Mouse (Mus musculus): Measurements from ENCODE around the gene Olfr920. TPM values are rescaled to one million over a fixed set of nuclear protein-coding genes. Genes with fewer than 3 reads are reported as not detected.

Olfr920 gene
- total and polyA plus RNA-seq, 2 experiments from 2014 or later = 0.04 to 0.80 TPM

DNA sequence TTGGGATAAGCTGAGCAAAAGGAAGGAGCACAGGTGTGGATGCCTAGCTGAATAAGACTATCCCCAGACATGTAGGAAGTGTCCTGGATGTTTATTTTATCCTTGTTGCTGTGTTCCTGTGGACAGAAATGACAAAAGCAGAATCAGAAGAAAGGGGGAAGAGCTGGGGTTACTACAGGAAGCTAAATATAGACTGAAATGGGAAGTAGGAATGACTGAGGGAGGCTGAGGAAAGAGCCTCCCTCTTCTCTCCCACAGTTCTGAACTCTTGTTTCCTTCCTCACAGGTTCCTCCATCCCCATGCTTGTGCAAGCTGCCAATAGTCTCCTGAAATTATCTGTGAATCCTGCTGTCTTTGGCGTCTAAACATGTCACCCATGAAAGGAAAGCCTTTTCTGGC lies 10.7 kb upstream of the Olfr920 start:
- Histone ChIP-seq H3K4me3 (ENCODE audit: low read depth, low read length) (no peak overlapping the region), H3K9ac (replicated peaks; ENCODE audit: low read depth, low read length) (no peak overlapping the region), H3K27ac (ENCODE audit: low read depth) (no peak overlapping the region), H3K9me3 (replicated peaks; ENCODE audit: control insufficient read depth, low read length) (no peaks in the 10 kb centered on the region), H3K4me1 (ENCODE audit: control insufficient read depth, insufficient read depth) (no peaks in the 10 kb centered on the region), H3K36me3 (replicated peaks; ENCODE audit: control insufficient read depth, insufficient read depth, low read length) (peaks cover 32% of the 10 kb centered on the region), H3K27me3 (ENCODE audit: control insufficient read depth, insufficient read depth, low read length) (no peaks in the 10 kb centered on the region), H3K4me2 (ENCODE audit: low read depth, low read length) (no peak overlapping the region)
- no peak for ATAC-seq (ENCODE audit: insufficient read depth, low read depth)
- TF ChIP-seq EP300 (IDR thresholded peaks at IDR 0.05; ENCODE audit: low read depth) (no peak), CTCF (IDR thresholded peaks at IDR 0.05; ENCODE audit: low read depth) (no peak)
- DNase-seq (ENCODE audit: low spot score) = no peak
- WGBS = 68% methylated on average over 1 of the region's 1 CpGs

DNA sequence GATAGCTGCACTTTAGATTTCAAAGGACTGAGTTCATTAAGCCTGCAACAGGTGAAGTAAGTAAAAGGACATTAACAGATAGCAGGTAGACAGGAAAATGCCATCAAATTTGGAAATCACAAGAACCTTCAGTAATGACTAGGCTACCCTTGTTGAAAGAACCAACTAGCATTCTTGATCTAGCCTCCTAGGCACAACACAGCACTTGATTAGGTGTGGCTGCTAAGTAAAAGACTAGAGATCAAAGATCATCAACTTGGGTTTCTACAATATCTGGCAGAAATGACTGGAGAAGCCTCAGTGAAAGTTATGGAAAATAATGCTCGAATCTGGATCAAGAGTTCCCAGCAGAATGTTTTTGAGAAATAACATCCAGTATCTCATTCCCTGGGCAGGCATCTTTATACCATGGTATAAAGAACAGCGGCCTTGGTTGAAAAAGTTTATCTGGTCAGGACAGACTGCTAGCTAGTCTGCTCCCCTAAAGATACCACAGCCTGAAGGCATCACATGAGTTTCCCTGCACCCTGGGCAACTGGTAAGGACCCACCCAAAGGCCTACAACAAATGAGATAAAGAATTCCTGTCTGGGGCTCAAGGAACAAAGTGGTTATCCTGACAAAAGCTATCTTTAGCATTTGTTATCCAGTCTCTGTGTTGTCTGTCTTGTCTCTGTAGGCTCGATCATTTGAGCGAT lies 7.3 kb upstream of the Olfr920 start:
- Histone ChIP-seq H3K9ac (replicated peaks; ENCODE audit: low read depth, low read length) (no peak overlapping the region), H3K4me2 (ENCODE audit: low read depth, low read length) (no peak overlapping the region), H3K27me3 (ENCODE audit: control insufficient read depth, insufficient read depth, low read length) (no peaks in the 10 kb centered on the region), H3K4me1 (ENCODE audit: control insufficient read depth, insufficient read depth) (no peaks in the 10 kb centered on the region), H3K27ac (ENCODE audit: low read depth) (no peak overlapping the region), H3K4me3 (ENCODE audit: low read depth, low read length) (no peak overlapping the region), H3K36me3 (replicated peaks; ENCODE audit: control insufficient read depth, insufficient read depth, low read length) (peaks cover 14% of the 10 kb centered on the region), H3K9me3 (replicated peaks; ENCODE audit: control insufficient read depth, low read length) (no peaks in the 10 kb centered on the region)
- ATAC-seq (ENCODE audit: insufficient read depth, low read depth) = no peak
- 67% methylated on average over 4 of the region's 4 CpGs for WGBS
- no peak for DNase-seq (ENCODE audit: low spot score)
- TF ChIP-seq EP300 (IDR thresholded peaks at IDR 0.05; ENCODE audit: low read depth) (no peak), CTCF (IDR thresholded peaks at IDR 0.05; ENCODE audit: low read depth) (no peak)

DNA sequence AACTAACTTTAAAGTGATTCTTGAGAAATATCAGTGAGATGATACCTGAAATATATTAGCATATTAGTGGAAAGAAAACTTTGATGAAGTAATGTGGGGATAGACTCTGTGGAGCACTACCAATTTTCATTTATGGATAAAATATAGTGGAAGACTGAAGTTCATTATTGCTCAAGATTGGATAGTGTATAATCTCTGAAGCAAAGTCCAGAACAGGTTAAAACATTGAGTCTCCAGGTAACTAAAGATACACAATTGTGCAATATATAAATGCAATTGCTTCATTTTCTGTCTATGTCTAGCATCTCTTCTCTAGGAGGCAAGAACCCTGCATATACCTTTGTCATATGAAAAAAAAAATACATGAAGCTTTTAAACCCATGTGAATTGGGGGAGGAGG lies 20.7 kb downstream of the Olfr920 start, which contains the start of gene Olfr921:
Gene Olfr921, plus strand, starts transcription at position 301 of the 400 bp plus-strand sequence.
- TF ChIP-seq CTCF (IDR thresholded peaks at IDR 0.05; ENCODE audit: low read depth) = no peak
- no peak for TF ChIP-seq EP300 (IDR thresholded peaks at IDR 0.05; ENCODE audit: low read depth)
- no peak for DNase-seq (ENCODE audit: low spot score)
- Histone ChIP-seq H3K27me3 (ENCODE audit: control insufficient read depth, insufficient read depth, low read length) (no peaks in the 10 kb centered on the region), H3K4me2 (ENCODE audit: low read depth, low read length) (no peak within 1 kb of the TSS), H3K27ac (ENCODE audit: low read depth) (no peak within 1 kb of the TSS), H3K9me3 (replicated peaks; ENCODE audit: control insufficient read depth, low read length) (no peaks in the 10 kb centered on the region), H3K9ac (replicated peaks; ENCODE audit: low read depth, low read length) (no peak within 1 kb of the TSS), H3K4me1 (ENCODE audit: control insufficient read depth, insufficient read depth) (no peaks in the 10 kb centered on the region), H3K36me3 (replicated peaks; ENCODE audit: control insufficient read depth, insufficient read depth, low read length) (no peaks in the 10 kb centered on the region), H3K4me3 (ENCODE audit: low read depth, low read length) (no peak within 1 kb of the TSS)
- no peak for ATAC-seq (ENCODE audit: insufficient read depth, low read depth)

DNA sequence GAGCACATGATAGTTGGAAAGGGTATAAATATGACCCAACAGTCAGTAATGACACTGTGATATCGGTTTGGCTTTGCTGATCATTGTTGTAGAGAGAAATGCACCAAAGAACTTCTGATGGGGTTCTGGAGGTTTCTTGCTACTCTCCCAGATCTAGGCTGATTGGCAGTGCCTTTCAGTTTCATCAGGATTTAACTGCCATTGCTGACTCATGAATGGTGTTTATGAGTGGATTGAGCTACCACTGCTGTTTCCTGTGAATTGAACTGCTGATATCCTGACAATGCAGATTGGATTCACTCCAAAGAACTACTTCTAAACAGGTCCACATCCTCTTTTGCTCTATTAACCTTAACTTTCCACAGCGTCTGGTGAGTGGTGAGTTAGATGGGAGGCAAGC lies 40.6 kb downstream of the Olfr920 start:
- no peak overlapping the region for H3K4me3 ChIP-seq (ENCODE audit: low read depth, low read length)
- DNase-seq (ENCODE audit: low spot score) = no peak
- no peaks in the 10 kb centered on the region for H3K9me3 ChIP-seq (replicated peaks; ENCODE audit: control insufficient read depth, low read length)
- H3K36me3 ChIP-seq (replicated peaks; ENCODE audit: control insufficient read depth, insufficient read depth, low read length) = no peaks in the 10 kb centered on the region
- 65% methylated on average over 2 of the region's 2 CpGs for WGBS
- no peaks in the 10 kb centered on the region for H3K4me1 ChIP-seq (ENCODE audit: control insufficient read depth, insufficient read depth)
- TF ChIP-seq EP300 (IDR thresholded peaks at IDR 0.05; ENCODE audit: low read depth) (no peak), CTCF (IDR thresholded peaks at IDR 0.05; ENCODE audit: low read depth) (no peak)
- no peak overlapping the region for H3K9ac ChIP-seq (replicated peaks; ENCODE audit: low read depth, low read length)
- ATAC-seq (ENCODE audit: insufficient read depth, low read depth) = no peak
- H3K27ac ChIP-seq (ENCODE audit: low read depth) = no peak overlapping the region
- no peaks in the 10 kb centered on the region for H3K27me3 ChIP-seq (ENCODE audit: control insufficient read depth, insufficient read depth, low read length)
- no peak overlapping the region for H3K4me2 ChIP-seq (ENCODE audit: low read depth, low read length)

DNA sequence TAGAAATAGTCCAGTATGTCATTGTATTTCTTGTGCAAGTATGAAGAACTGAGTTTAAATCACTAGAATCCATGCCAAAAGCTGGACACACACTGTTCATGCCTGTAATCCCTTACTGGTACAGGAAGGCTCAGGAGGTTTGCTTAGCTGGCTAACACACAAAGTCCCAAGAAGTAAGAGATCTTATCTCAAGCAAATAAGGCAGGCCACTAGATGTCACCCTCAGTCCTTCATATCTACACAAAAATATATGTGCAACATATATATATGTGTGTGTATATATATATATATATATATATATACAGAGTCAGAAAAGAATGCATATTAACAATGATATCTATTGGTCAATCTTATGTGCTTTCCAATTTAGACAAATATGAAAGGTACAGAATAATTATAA lies 53.6 kb downstream of the Olfr920 start:
- Histone ChIP-seq H3K9ac (replicated peaks; ENCODE audit: low read depth, low read length) (no peak overlapping the region), H3K36me3 (replicated peaks; ENCODE audit: control insufficient read depth, insufficient read depth, low read length) (no peaks in the 10 kb centered on the region), H3K9me3 (replicated peaks; ENCODE audit: control insufficient read depth, low read length) (no peaks in the 10 kb centered on the region), H3K27ac (ENCODE audit: low read depth) (no peak overlapping the region), H3K4me3 (ENCODE audit: low read depth, low read length) (no peak overlapping the region), H3K27me3 (ENCODE audit: control insufficient read depth, insufficient read depth, low read length) (no peaks in the 10 kb centered on the region), H3K4me2 (ENCODE audit: low read depth, low read length) (no peak overlapping the region), H3K4me1 (ENCODE audit: control insufficient read depth, insufficient read depth) (no peaks in the 10 kb centered on the region)
- TF ChIP-seq EP300 (IDR thresholded peaks at IDR 0.05; ENCODE audit: low read depth) = no peak
- no peak for TF ChIP-seq CTCF (IDR thresholded peaks at IDR 0.05; ENCODE audit: low read depth)
- no peak for DNase-seq (ENCODE audit: low spot score)
- ATAC-seq (ENCODE audit: insufficient read depth, low read depth) = no peak

Other genes starting within 250 kb of the Olfr920 start
- not detected in 2 replicates for gene Olfr911-ps1, start 230.7 kb upstream of the Olfr920 start, total RNA-seq (2014; rRNA removed; ENCODE audit: low replicate concordance)
- gene Olfr911-ps1, start 230.7 kb upstream of the Olfr920 start, polyA plus RNA-seq (2015; fragmentation: Nextera tagmentation; extraction: Ambion mirVana) = not detected in 2 replicates
- gene Olfr910, start 214.4 kb upstream of the Olfr920 start, total RNA-seq (2014; rRNA removed; ENCODE audit: low replicate concordance) = not detected in 2 replicates
- not detected in 2 replicates for gene Olfr910, start 214.4 kb upstream of the Olfr920 start, polyA plus RNA-seq (2015; fragmentation: Nextera tagmentation; extraction: Ambion mirVana)
- gene Olfr912, start 172.1 kb upstream of the Olfr920 start, total RNA-seq (2014; rRNA removed; ENCODE audit: low replicate concordance) = not detected in 2 replicates
- not detected in 2 replicates for gene Olfr912, start 172.1 kb upstream of the Olfr920 start, polyA plus RNA-seq (2015; fragmentation: Nextera tagmentation; extraction: Ambion mirVana)
- gene Olfr913, start 159.5 kb upstream of the Olfr920 start, total RNA-seq (2014; rRNA removed; ENCODE audit: low replicate concordance) = not detected in 2 replicates
- not detected in 2 replicates for gene Olfr913, start 159.5 kb upstream of the Olfr920 start, polyA plus RNA-seq (2015; fragmentation: Nextera tagmentation; extraction: Ambion mirVana)
- gene Olfr914, start 147.2 kb upstream of the Olfr920 start, total RNA-seq (2014; rRNA removed; ENCODE audit: low replicate concordance) = not detected in 2 replicates
- not detected in 2 replicates for gene Olfr914, start 147.2 kb upstream of the Olfr920 start, polyA plus RNA-seq (2015; fragmentation: Nextera tagmentation; extraction: Ambion mirVana)
- not detected in 2 replicates for gene Olfr916, start 92.4 kb upstream of the Olfr920 start, total RNA-seq (2014; rRNA removed; ENCODE audit: low replicate concordance)
- gene Olfr916, start 92.4 kb upstream of the Olfr920 start, polyA plus RNA-seq (2015; fragmentation: Nextera tagmentation; extraction: Ambion mirVana) = not detected in 2 replicates
- gene Olfr917, start 86.5 kb upstream of the Olfr920 start, total RNA-seq (2014; rRNA removed; ENCODE audit: low replicate concordance) = not detected in 2 replicates
- not detected in 2 replicates for gene Olfr917, start 86.5 kb upstream of the Olfr920 start, polyA plus RNA-seq (2015; fragmentation: Nextera tagmentation; extraction: Ambion mirVana)
- gene Olfr918, start 77.7 kb upstream of the Olfr920 start, total RNA-seq (2014; rRNA removed; ENCODE audit: low replicate concordance) = not detected in 2 replicates
- gene Olfr918, start 77.7 kb upstream of the Olfr920 start, polyA plus RNA-seq (2015; fragmentation: Nextera tagmentation; extraction: Ambion mirVana) = not detected in 2 replicates
- gene Olfr919, start 48.6 kb upstream of the Olfr920 start, total RNA-seq (2014; rRNA removed; ENCODE audit: low replicate concordance) = not detected in 2 replicates
- gene Olfr919, start 48.6 kb upstream of the Olfr920 start, polyA plus RNA-seq (2015; fragmentation: Nextera tagmentation; extraction: Ambion mirVana) = not detected in 2 replicates
- gene Vwa5a, start 34.0 kb upstream of the Olfr920 start, total RNA-seq (2014; rRNA removed; ENCODE audit: low replicate concordance) = 33.4 and 43.1 TPM in 2 replicates
- 17.1 and 18.5 TPM in 2 replicates for gene Vwa5a, start 34.0 kb upstream of the Olfr920 start, polyA plus RNA-seq (2015; fragmentation: Nextera tagmentation; extraction: Ambion mirVana)
- not detected in 2 replicates for gene Olfr921, start 20.8 kb downstream of the Olfr920 start, total RNA-seq (2014; rRNA removed; ENCODE audit: low replicate concordance)
- gene Olfr921, start 20.8 kb downstream of the Olfr920 start, polyA plus RNA-seq (2015; fragmentation: Nextera tagmentation; extraction: Ambion mirVana) = not detected in 2 replicates
- not detected in 2 replicates for gene Olfr922, start 62.3 kb downstream of the Olfr920 start, total RNA-seq (2014; rRNA removed; ENCODE audit: low replicate concordance)
- gene Olfr922, start 62.3 kb downstream of the Olfr920 start, polyA plus RNA-seq (2015; fragmentation: Nextera tagmentation; extraction: Ambion mirVana) = not detected in 2 replicates
- gene Olfr923, start 74.2 kb downstream of the Olfr920 start, total RNA-seq (2014; rRNA removed; ENCODE audit: low replicate concordance) = not detected in 2 replicates
- gene Olfr923, start 74.2 kb downstream of the Olfr920 start, polyA plus RNA-seq (2015; fragmentation: Nextera tagmentation; extraction: Ambion mirVana) = not detected in 2 replicates
- gene Olfr924, start 92.2 kb downstream of the Olfr920 start, total RNA-seq (2014; rRNA removed; ENCODE audit: low replicate concordance) = not detected in 2 replicates
- gene Olfr924, start 92.2 kb downstream of the Olfr920 start, polyA plus RNA-seq (2015; fragmentation: Nextera tagmentation; extraction: Ambion mirVana) = not detected in 2 replicates
- gene Olfr26, start 102.8 kb downstream of the Olfr920 start, total RNA-seq (2014; rRNA removed; ENCODE audit: low replicate concordance) = not detected in 2 replicates
- gene Olfr26, start 102.8 kb downstream of the Olfr920 start, polyA plus RNA-seq (2015; fragmentation: Nextera tagmentation; extraction: Ambion mirVana) = not detected in 2 replicates
- not detected in 2 replicates for gene Olfr926, start 124.8 kb downstream of the Olfr920 start, total RNA-seq (2014; rRNA removed; ENCODE audit: low replicate concordance)
- gene Olfr926, start 124.8 kb downstream of the Olfr920 start, polyA plus RNA-seq (2015; fragmentation: Nextera tagmentation; extraction: Ambion mirVana) = not detected in 2 replicates
- gene Olfr930, start 177.5 kb downstream of the Olfr920 start, total RNA-seq (2014; rRNA removed; ENCODE audit: low replicate concordance) = not detected in 2 replicates
- not detected in 2 replicates for gene Olfr930, start 177.5 kb downstream of the Olfr920 start, polyA plus RNA-seq (2015; fragmentation: Nextera tagmentation; extraction: Ambion mirVana)
- not detected in 2 replicates for gene Olfr933, start 220.0 kb downstream of the Olfr920 start, total RNA-seq (2014; rRNA removed; ENCODE audit: low replicate concordance)
- not detected in 2 replicates for gene Olfr933, start 220.0 kb downstream of the Olfr920 start, polyA plus RNA-seq (2015; fragmentation: Nextera tagmentation; extraction: Ambion mirVana)
- gene Olfr934, start 236.0 kb downstream of the Olfr920 start, total RNA-seq (2014; rRNA removed; ENCODE audit: low replicate concordance) = not detected in 2 replicates
- gene Olfr934, start 236.0 kb downstream of the Olfr920 start, polyA plus RNA-seq (2015; fragmentation: Nextera tagmentation; extraction: Ambion mirVana) = not detected in 2 replicates
- not detected in 2 replicates for gene Olfr935, start 247.4 kb downstream of the Olfr920 start, total RNA-seq (2014; rRNA removed; ENCODE audit: low replicate concordance)
- not detected in 2 replicates for gene Olfr935, start 247.4 kb downstream of the Olfr920 start, polyA plus RNA-seq (2015; fragmentation: Nextera tagmentation; extraction: Ambion mirVana)